In the genomic region with DNA sequence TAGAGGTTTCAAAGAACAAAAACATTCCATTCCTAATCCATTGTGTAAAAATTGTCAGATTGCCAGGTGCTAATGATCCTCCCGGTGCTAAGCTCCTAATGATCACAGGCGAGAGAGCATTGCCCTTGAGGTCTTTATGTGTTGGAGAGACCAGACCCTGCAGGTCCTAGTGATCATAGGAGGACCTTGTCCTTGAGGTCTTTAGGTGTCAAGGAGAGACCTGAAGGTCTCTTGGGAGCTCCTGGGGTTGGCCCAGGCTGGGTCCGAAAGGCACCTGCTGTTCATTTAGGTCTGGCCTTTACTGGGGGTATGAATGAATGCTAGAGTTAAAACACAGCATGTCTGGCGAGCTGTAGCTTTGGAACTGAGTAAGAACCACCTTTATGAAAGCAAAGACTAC, we compare ENCODE assay signal across 24 mouse cellular contexts. TPM values are rescaled to one million over a fixed set of nuclear protein-coding genes. Genes with fewer than 3 reads are reported as not detected.
DNase-seq lines count a peak whose midpoint lies in the region; ATAC-seq and TF ChIP-seq lines count a peak whose summit lies in the region.
"Had no signal": no experiment of that assay in that cellular context is flagged by ENCODE, and none has a peak within 500 bp of the region (broad histone marks: within the 10 kb centered on the region; RNA-seq: fewer than 3 reads in every experiment).

No protein-coding gene starts in this region.

- H3K4me1 ChIP-seq in midbrain, embryonic 11.5 days (ENCODE audit: control insufficient read depth, insufficient read depth, low read length): no peaks in the 10 kb centered on the region
- H3K4me1 ChIP-seq in midbrain, postnatal 0 days (ENCODE audit: insufficient read depth, low read length): no peaks in the 10 kb centered on the region

- H3K4me3 ChIP-seq in midbrain, embryonic 11.5 days (ENCODE audit: low read depth, low read length): no peak overlapping the region
- no peak overlapping the region for H3K4me3 ChIP-seq in midbrain, postnatal 0 days (ENCODE audit: low read depth, low read length)

- no peak overlapping the region for H3K27ac ChIP-seq in midbrain, embryonic 11.5 days (ENCODE audit: low read depth, low read length)
- no peak overlapping the region for H3K27ac ChIP-seq in midbrain, postnatal 0 days (ENCODE audit: low read depth, low read length)

- H3K9me3 ChIP-seq in midbrain, embryonic 11.5 days (ENCODE audit: control insufficient read depth, low read length): no peaks in the 10 kb centered on the region
- H3K9me3 ChIP-seq in midbrain, postnatal 0 days (ENCODE audit: low read length): no peaks in the 10 kb centered on the region
- H3K9me3 ChIP-seq: G1E had no signal

- DNase-seq in heart, adult 11 months: peak; percentile 83
- DNase-seq in heart, postnatal 10 days: no peak
- DNase-seq in midbrain, embryonic 11.5 days (ENCODE audit: low spot score, missing footprints): peak; percentile 73
- no peak for DNase-seq in midbrain, postnatal 0 days (ENCODE audit: low spot score)
- DNase-seq: adrenal gland, adult 2 months; adrenal gland, adult 8-10 months; adrenal gland, postnatal 10 days; adrenal gland, postnatal 14 days; adrenal gland, postnatal 25 days; adrenal gland, postnatal 36 days; B cell, adult 2 months; cerebellum, adult 11 months; cerebellum, adult 11-12 months; cerebellum, adult 18-20 months had no signal

- H3K4me2 ChIP-seq in midbrain, embryonic 11.5 days: no peak overlapping the region
- no peak overlapping the region for H3K4me2 ChIP-seq in midbrain, postnatal 0 days (ENCODE audit: low read depth, low read length, poor library complexity, severe bottlenecking)

- H3K9ac ChIP-seq in midbrain, embryonic 11.5 days (ENCODE audit: low read length): no peak overlapping the region
- no peak overlapping the region for H3K9ac ChIP-seq in midbrain, postnatal 0 days (replicated peaks; ENCODE audit: low read length, poor library complexity, severe bottlenecking)

- peaks cover 43% of the 10 kb centered on the region for H3K36me3 ChIP-seq in midbrain, embryonic 11.5 days (ENCODE audit: control insufficient read depth, insufficient read depth, low read length)
- H3K36me3 ChIP-seq in midbrain, postnatal 0 days (ENCODE audit: insufficient read depth, low read length): peaks cover 51% of the 10 kb centered on the region

- ATAC-seq in midbrain, embryonic 11.5 days (ENCODE audit: low FRiP score): no peak
- no peak for ATAC-seq in midbrain, postnatal 0 days (ENCODE audit: low FRiP score)
- ATAC-seq: activated CD4-positive, CD25-positive, alpha-beta regulatory T cell, adult 4 months; CD4-positive, CD25-positive, alpha-beta regulatory T cell, adult 4 months; Patski had no signal

- 84% methylated on average over 4 of the region's 4 CpGs for WGBS in midbrain, embryonic 11.5 days
- WGBS in midbrain, postnatal 0 days: 75% methylated on average over 4 of the region's 4 CpGs

- H3K27me3 ChIP-seq in midbrain, embryonic 11.5 days (ENCODE audit: control insufficient read depth, insufficient read depth, low read length): no peaks in the 10 kb centered on the region
- H3K27me3 ChIP-seq in midbrain, postnatal 0 days (ENCODE audit: insufficient read depth, low read length): no peaks in the 10 kb centered on the region
- H3K27me3 ChIP-seq: CH12.LX, Patski had no signal

- intact Hi-C loops in heart, postnatal 10 days (cut with DNase I): loop anchor here (2.0 kb wide), 1 partner anchor 17 kb away; no protein-coding TSS in a partner anchor

- TF ChIP-seq CTCF in midbrain, postnatal 0 days (IDR thresholded peaks at IDR 0.05): no peak

RNA-seq across cellular contexts. Expression of a gene that starts 10.7 kb away (rescaled TPM):
- 10 to 100 TPM; 15.0 to 15.1 TPM for total RNA-seq in heart, postnatal 10 days (2021)
- 20.7 and 24.1 TPM in 2 replicates for polyA plus RNA-seq in midbrain, embryonic 11.5 days (2014; fragmentation: Nextera tagmentation; extraction: Ambion mirVana)
- 4.6 and 4.9 TPM in 2 replicates for total RNA-seq in midbrain, postnatal 0 days (2014; rRNA removed)
- polyA plus RNA-seq in midbrain, postnatal 0 days (2015; fragmentation: Nextera tagmentation; extraction: Ambion mirVana): 10.7 and 15.1 TPM in 2 replicates

RNA-seq across cellular contexts. Expression of a gene that starts 11.0 kb away (rescaled TPM):
- 1 to 10 TPM; 7.6 to 7.9 TPM for total RNA-seq in heart, postnatal 10 days (2021)
- polyA plus RNA-seq in midbrain, embryonic 11.5 days (2014; fragmentation: Nextera tagmentation; extraction: Ambion mirVana): 8.7 and 9.7 TPM in 2 replicates
- total RNA-seq in midbrain, postnatal 0 days (2014; rRNA removed): 13.1 and 16.9 TPM in 2 replicates
- 8.0 and 9.0 TPM in 2 replicates for polyA plus RNA-seq in midbrain, postnatal 0 days (2015; fragmentation: Nextera tagmentation; extraction: Ambion mirVana)

RNA-seq across cellular contexts. Expression of a gene that starts 14.3 kb away (rescaled TPM):
- not detected for total RNA-seq in heart, postnatal 10 days (2021)
- polyA plus RNA-seq in midbrain, embryonic 11.5 days (2014; fragmentation: Nextera tagmentation; extraction: Ambion mirVana): not detected in 2 replicates
- 0.14 and 0.93 TPM in 2 replicates for total RNA-seq in midbrain, postnatal 0 days (2014; rRNA removed)
- 0.38 TPM in 1 of 2 replicates, not detected in the other for polyA plus RNA-seq in midbrain, postnatal 0 days (2015; fragmentation: Nextera tagmentation; extraction: Ambion mirVana)
- total RNA-seq: adrenal gland, adult 18-20 months; adrenal gland, adult 2 months; adrenal gland, adult 8-10 months; adrenal gland, postnatal 10 days; adrenal gland, postnatal 14 days; adrenal gland, postnatal 25 days; adrenal gland, postnatal 36 days; adrenal gland, postnatal 4 days; CH12.LX; ES-E14; MEL had no signal
- polyA plus RNA-seq: activated CD4-positive, CD25-positive, alpha-beta regulatory T cell, adult 4 months; adrenal gland, adult 2 months; brain, embryonic 14.5 days; CD4-positive, CD25-positive, alpha-beta regulatory T cell, adult 4 months; G1E had no signal

Comparison
In these comparisons a context has a peak if more than half of its experiments do, and no peak if none do; other contexts are left out.
1. DNase-seq: peak in heart, adult 11 months (single experiment) and midbrain, embryonic 11.5 days (single experiment); none in heart, postnatal 10 days (0 of 2) and midbrain, postnatal 0 days (single experiment).